Mouse (Mus musculus): ENCODE data around the gene Syn3. TPM values are rescaled to one million over a fixed set of nuclear protein-coding genes. Genes with fewer than 3 reads are reported as not detected.
"Not testable (repeated sequence)": the region's sequence is repeated elsewhere in the genome, so short reads cannot be mapped to it uniquely, and the experiment has no call there.

Gene Syn3
- total and polyA plus RNA-seq, 2 experiments from 2014 or later = 22.0 to 67.0 TPM

DNA sequence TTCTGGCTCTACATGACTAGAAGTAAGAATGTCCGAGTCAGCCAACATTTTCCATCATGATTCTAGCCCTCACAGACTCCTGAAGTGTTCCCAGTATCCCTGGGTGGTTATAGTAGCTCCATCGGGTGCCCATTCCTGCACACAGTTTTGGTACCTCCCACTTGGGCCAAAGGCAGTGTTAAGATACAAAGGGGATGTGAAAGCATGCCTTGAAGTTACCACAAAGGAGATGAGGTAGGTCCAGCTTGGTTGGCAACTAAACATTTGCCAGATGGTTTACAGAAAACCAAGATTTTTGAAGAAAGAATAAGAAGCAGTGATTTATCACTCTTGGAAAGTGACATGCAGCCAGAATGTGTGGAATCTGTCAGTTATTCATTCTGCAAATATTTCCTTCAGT lies 53.5 kb downstream of the Syn3 start:
- H3K4me1 ChIP-seq (ENCODE audit: insufficient read depth, low read length) = no peaks in the 10 kb centered on the region
- 80% methylated on average over 2 of the region's 2 CpGs for WGBS
- H3K9ac ChIP-seq (replicated peaks; ENCODE audit: low read length, poor library complexity, severe bottlenecking) = no peak overlapping the region
- H3K4me2 ChIP-seq (ENCODE audit: low read depth, low read length, poor library complexity, severe bottlenecking) = no peak overlapping the region
- no peak for ATAC-seq (ENCODE audit: low FRiP score)
- H3K27me3 ChIP-seq (ENCODE audit: insufficient read depth, low read length) = no peaks in the 10 kb centered on the region
- no peak overlapping the region for H3K27ac ChIP-seq (ENCODE audit: low read depth, low read length)
- TF ChIP-seq CTCF (IDR thresholded peaks at IDR 0.05) = no peak
- 0 out of 2 replicates have a peak, but pooled peaks cover 4% of the 10 kb centered on the region for H3K36me3 ChIP-seq (ENCODE audit: insufficient read depth, low read length)
- no peaks in the 10 kb centered on the region for H3K9me3 ChIP-seq (ENCODE audit: low read length)
- H3K4me3 ChIP-seq (ENCODE audit: low read depth, low read length) = no peak overlapping the region
- no peak for DNase-seq (ENCODE audit: low spot score)

DNA sequence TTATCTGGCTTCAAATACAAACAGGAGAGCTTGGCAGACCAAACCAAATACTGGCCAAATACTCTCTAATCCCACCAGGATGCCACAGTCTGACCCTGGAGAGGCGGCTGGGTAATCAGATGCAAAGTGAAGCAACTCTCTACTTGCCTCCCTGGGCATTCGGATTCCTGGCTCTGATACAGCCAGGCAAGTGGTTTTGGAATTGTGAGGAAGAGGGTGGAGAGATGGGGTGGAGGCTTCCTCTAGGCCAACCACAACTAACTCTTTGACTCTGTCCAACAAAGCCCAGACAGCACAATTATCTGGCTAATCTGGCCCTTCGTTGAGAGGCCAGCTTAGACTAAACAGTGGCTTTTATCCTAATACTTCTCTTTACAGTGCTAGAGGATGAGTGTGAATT lies 54.0 kb downstream of the Syn3 start:
- 56% methylated on average over 3 of the region's 3 CpGs for WGBS
- DNase-seq (ENCODE audit: low spot score) (no peak), ATAC-seq (ENCODE audit: low FRiP score) (no peak)

GRCm38 (mm10) chr10:86441765-86442164 lies 56.9 kb downstream of the Syn3 start:
- Histone ChIP-seq H3K4me1 (ENCODE audit: insufficient read depth, low read length) (no peaks in the 10 kb centered on the region), H3K27me3 (ENCODE audit: insufficient read depth, low read length) (no peaks in the 10 kb centered on the region), H3K36me3 (ENCODE audit: insufficient read depth, low read length) (no peaks in the 10 kb centered on the region), H3K27ac (ENCODE audit: low read depth, low read length) (no peak overlapping the region), H3K4me2 (ENCODE audit: low read depth, low read length, poor library complexity, severe bottlenecking) (no peak overlapping the region), H3K4me3 (ENCODE audit: low read depth, low read length) (no peak overlapping the region), H3K9me3 (ENCODE audit: low read length) (no peaks in the 10 kb centered on the region), H3K9ac (replicated peaks; ENCODE audit: low read length, poor library complexity, severe bottlenecking) (no peak overlapping the region)
- TF ChIP-seq CTCF (IDR thresholded peaks at IDR 0.05) = no peak
- no peak for DNase-seq (ENCODE audit: low spot score)
- ATAC-seq (ENCODE audit: low FRiP score) = no peak
- WGBS = 90% methylated on average over 3 of the region's 3 CpGs

More for the DNA sequence above, 54.0 kb downstream of the Syn3 start:
- Histone ChIP-seq H3K4me1 (ENCODE audit: insufficient read depth, low read length) (no peaks in the 10 kb centered on the region), H3K36me3 (ENCODE audit: insufficient read depth, low read length) (0 out of 2 replicates have a peak, but pooled peaks cover 4% of the 10 kb centered on the region), H3K4me2 (ENCODE audit: low read depth, low read length, poor library complexity, severe bottlenecking) (no peak overlapping the region), H3K4me3 (ENCODE audit: low read depth, low read length) (no peak overlapping the region), H3K27ac (ENCODE audit: low read depth, low read length) (no peak overlapping the region), H3K9ac (replicated peaks; ENCODE audit: low read length, poor library complexity, severe bottlenecking) (no peak overlapping the region), H3K9me3 (ENCODE audit: low read length) (no peaks in the 10 kb centered on the region), H3K27me3 (ENCODE audit: insufficient read depth, low read length) (no peaks in the 10 kb centered on the region)
- TF ChIP-seq CTCF (IDR thresholded peaks at IDR 0.05) = no peak

GRCm38 (mm10) chr10:86439640-86440039 lies 59.1 kb downstream of the Syn3 start:
- H3K4me2 ChIP-seq (ENCODE audit: low read depth, low read length, poor library complexity, severe bottlenecking) = no peak overlapping the region
- H3K4me3 ChIP-seq (ENCODE audit: low read depth, low read length) = no peak overlapping the region
- no peak overlapping the region for H3K9ac ChIP-seq (replicated peaks; ENCODE audit: low read length, poor library complexity, severe bottlenecking)
- no peaks in the 10 kb centered on the region for H3K27me3 ChIP-seq (ENCODE audit: insufficient read depth, low read length)
- 98% methylated on average over 4 of the region's 4 CpGs for WGBS
- no peaks in the 10 kb centered on the region for H3K4me1 ChIP-seq (ENCODE audit: insufficient read depth, low read length)
- no peaks in the 10 kb centered on the region for H3K9me3 ChIP-seq (ENCODE audit: low read length)
- no peaks in the 10 kb centered on the region for H3K36me3 ChIP-seq (ENCODE audit: insufficient read depth, low read length)
- ATAC-seq (ENCODE audit: low FRiP score) (no peak), DNase-seq (ENCODE audit: low spot score) (no peak)
- no peak overlapping the region for H3K27ac ChIP-seq (ENCODE audit: low read depth, low read length)
- no peak for TF ChIP-seq CTCF (IDR thresholded peaks at IDR 0.05)

GRCm38 (mm10) chr10:86437294-86437693 lies 61.4 kb downstream of the Syn3 start:
- no peak overlapping the region for H3K9ac ChIP-seq (replicated peaks; ENCODE audit: low read length, poor library complexity, severe bottlenecking)
- H3K27me3 ChIP-seq (ENCODE audit: insufficient read depth, low read length) = no peaks in the 10 kb centered on the region
- TF ChIP-seq CTCF (IDR thresholded peaks at IDR 0.05) = no peak
- H3K4me3 ChIP-seq (ENCODE audit: low read depth, low read length) = no peak overlapping the region
- no peaks in the 10 kb centered on the region for H3K36me3 ChIP-seq (ENCODE audit: insufficient read depth, low read length)
- DNase-seq (ENCODE audit: low spot score) = no peak
- ATAC-seq (ENCODE audit: low FRiP score) = no peak
- H3K4me1 ChIP-seq (ENCODE audit: insufficient read depth, low read length) = no peaks in the 10 kb centered on the region
- WGBS = 90% methylated on average over 11 of the region's 11 CpGs
- no peak overlapping the region for H3K4me2 ChIP-seq (ENCODE audit: low read depth, low read length, poor library complexity, severe bottlenecking)
- no peak overlapping the region for H3K27ac ChIP-seq (ENCODE audit: low read depth, low read length)
- no peaks in the 10 kb centered on the region for H3K9me3 ChIP-seq (ENCODE audit: low read length)

DNA sequence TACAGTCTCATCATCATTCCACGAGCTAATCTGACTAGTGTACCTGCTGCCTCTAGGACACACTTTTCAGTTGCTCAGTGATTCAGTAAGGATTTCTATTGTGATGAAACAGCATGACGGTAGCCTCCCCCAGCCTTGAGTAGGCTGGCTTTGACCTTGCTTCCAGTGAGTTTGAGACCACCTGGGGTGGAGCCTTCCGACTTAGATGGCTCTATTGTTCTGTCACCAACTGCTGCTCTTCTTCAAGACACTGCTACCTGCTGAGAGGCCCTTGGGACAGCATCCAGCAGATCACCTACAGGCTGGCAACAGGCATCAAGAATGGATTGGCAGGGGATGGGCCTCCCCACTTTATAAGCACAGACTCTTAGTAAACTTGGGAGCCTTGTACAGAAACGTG lies 63.7 kb downstream of the Syn3 start:
- not testable (repeated sequence) for H3K4me1 ChIP-seq (ENCODE audit: insufficient read depth, low read length); ATAC-seq (ENCODE audit: low FRiP score); H3K4me3 ChIP-seq (ENCODE audit: low read depth, low read length); H3K27ac ChIP-seq (ENCODE audit: low read depth, low read length); H3K9me3 ChIP-seq (ENCODE audit: low read length); H3K27me3 ChIP-seq (ENCODE audit: insufficient read depth, low read length); H3K4me2 ChIP-seq (ENCODE audit: low read depth, low read length, poor library complexity, severe bottlenecking); H3K36me3 ChIP-seq (ENCODE audit: insufficient read depth, low read length); DNase-seq (ENCODE audit: low spot score); H3K9ac ChIP-seq (replicated peaks; ENCODE audit: low read length, poor library complexity, severe bottlenecking)
- 42% methylated on average over 4 of the region's 4 CpGs for WGBS
